Mouse (Mus musculus): ENCODE results near the gene Gbf1. TPM values are rescaled to one million over a fixed set of nuclear protein-coding genes. Genes with fewer than 3 reads are reported as not detected.

The Gbf1 gene
- polyA plus RNA-seq, 1 experiment from 2014 or later = 54.1 TPM

DNA sequence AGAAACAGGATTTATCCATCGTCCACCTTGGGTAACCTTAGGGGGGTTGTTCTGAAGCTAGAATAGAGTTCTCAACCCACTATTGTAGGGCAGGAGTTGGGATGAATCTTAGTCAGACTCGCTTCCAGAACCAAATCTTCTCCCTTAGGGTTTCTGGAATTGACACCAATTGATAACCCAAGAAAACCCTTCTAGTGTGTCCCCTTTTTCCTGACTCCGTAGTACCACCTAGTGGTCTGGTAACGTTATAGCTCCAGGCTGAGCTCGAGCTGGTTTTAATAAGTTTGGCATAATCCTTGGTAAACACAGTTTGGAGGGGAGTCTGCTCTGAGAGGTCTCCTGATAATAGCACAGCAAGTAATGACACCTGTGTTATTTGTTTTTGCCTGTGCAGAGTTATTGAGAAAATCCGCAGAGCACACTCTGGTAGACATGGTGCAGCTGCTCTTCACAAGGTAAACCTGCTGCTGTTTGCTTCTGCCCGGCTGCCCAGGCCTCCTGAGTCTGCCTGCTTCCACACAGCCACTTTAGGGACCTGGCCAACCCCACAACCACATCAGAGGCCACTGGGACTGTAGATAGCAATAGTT lies 101.9 kb downstream of the Gbf1 start:
- Histone ChIP-seq H3K4me3 (no peak overlapping the region), H3K4me1 (replicated peaks) (peaks cover 7% of the 10 kb centered on the region; the same call in 1 of the 2 replicates), H3K9me3 (replicated peaks) (no peaks in the 10 kb centered on the region), H3K9ac (no peak overlapping the region), H3K4me2 (no peak overlapping the region), H3K36me3 (peaks cover 54% of the 10 kb centered on the region), H3K27ac (ENCODE audit: poor library complexity, severe bottlenecking) (no peak overlapping the region), H3K27me3 (replicated peaks) (no peaks in the 10 kb centered on the region)
- WGBS = 40% methylated on average over 7 of the region's 7 CpGs
- no peak for ATAC-seq (ENCODE audit: insufficient number of reproducible peaks, low FRiP score)

DNA sequence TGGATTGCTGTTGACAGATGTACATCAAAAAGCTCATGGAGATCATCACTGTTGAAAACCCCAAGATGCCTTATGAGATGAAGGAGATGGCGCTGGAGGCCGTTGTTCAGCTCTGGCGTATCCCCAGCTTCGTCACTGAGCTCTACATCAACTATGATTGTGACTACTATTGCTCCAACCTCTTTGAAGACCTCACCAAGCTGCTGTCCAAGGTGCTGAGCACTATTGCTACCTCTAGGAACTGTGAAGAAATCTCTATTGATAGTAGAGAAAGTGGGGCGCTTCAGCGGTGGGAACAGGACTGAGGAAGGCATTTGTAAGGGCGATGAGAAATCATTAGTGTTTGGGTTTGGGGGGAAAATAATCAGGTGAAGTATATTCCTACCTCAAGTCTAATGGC lies 112.5 kb downstream of the Gbf1 start:
- Histone ChIP-seq H3K9ac (no peak overlapping the region), H3K4me3 (no peak overlapping the region), H3K9me3 (replicated peaks) (no peaks in the 10 kb centered on the region), H3K27me3 (replicated peaks) (no peaks in the 10 kb centered on the region), H3K27ac (ENCODE audit: poor library complexity, severe bottlenecking) (no peak overlapping the region), H3K36me3 (peaks cover 99% of the 10 kb centered on the region), H3K4me2 (no peak overlapping the region), H3K4me1 (replicated peaks) (no peaks in the 10 kb centered on the region)
- no peak for ATAC-seq (ENCODE audit: insufficient number of reproducible peaks, low FRiP score)
- 86% methylated on average over 7 of the region's 7 CpGs for WGBS

DNA sequence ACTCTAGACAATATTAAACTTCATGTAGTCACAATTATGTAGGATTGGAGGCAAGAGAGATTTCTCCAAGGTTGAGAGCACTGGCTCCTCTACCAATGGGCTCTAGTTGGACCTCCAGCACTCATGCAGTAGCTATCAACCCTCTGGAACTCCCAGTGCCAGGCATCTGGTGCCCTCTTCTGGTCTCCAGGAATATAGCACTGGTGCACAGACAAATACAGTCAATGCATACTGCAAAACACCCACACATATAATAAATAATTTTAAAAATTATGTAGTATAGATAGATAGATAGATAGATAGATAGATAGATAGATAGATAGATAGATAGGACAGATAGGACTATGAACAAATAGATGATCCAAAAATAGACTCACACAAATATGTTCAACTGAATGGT lies 123.0 kb downstream of the Gbf1 start:
- Histone ChIP-seq H3K9me3 (replicated peaks) (no peaks in the 10 kb centered on the region), H3K36me3 (peaks cover 80% of the 10 kb centered on the region), H3K4me1 (replicated peaks) (no peaks in the 10 kb centered on the region), H3K4me2 (no peak overlapping the region), H3K27me3 (replicated peaks) (no peaks in the 10 kb centered on the region), H3K9ac (no peak overlapping the region), H3K27ac (ENCODE audit: poor library complexity, severe bottlenecking) (no peak overlapping the region), H3K4me3 (no peak overlapping the region)
- ATAC-seq (ENCODE audit: insufficient number of reproducible peaks, low FRiP score) = no peak

DNA sequence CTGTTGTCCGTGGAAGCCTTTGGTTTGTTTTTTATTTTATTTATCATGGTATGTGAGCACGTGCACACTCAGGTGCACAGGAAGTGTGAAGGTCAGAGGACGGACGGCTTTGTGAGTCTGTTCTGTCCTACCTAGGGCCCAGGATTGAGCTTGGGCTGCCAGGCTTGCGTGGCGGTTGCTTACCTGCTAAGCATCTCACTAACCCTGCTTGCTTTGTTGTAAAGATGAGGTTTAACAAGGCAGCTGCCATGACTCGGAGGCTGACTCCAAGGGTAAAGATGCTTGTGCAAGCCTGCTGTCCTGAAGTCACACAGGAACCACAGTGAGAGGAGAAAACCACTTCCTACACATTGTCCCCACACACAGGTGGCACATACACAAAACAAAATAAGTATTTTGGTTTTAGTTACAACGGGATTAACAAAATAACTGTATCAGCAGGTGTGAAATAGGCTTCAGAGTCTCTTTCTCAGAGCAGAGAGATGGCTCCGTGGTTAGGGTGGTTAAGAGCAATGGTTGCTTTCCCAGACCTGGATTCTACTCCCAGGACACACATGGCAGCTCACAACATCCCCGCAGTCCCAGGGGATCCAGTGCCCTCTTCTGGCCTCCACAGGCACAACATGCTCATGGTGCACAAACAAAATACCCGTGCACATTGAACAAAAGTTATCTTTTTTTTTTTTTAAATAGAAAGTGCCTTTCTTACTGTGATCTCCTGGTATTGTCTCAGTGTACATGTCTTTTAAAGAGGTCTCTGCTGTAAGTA lies 130.0 kb downstream of the Gbf1 start:
- 89% methylated on average over 11 of the region's 11 CpGs for WGBS

GRCm38 (mm10) chr19:46284686-46285085 lies 132.4 kb downstream of the Gbf1 start:
- no peaks in the 10 kb centered on the region for H3K9me3 ChIP-seq (replicated peaks)
- peaks cover 76% of the 10 kb centered on the region for H3K36me3 ChIP-seq
- H3K9ac ChIP-seq = no peak overlapping the region
- no peaks in the 10 kb centered on the region for H3K4me1 ChIP-seq (replicated peaks)
- no peaks in the 10 kb centered on the region for H3K27me3 ChIP-seq (replicated peaks)
- H3K4me2 ChIP-seq = no peak overlapping the region
- H3K4me3 ChIP-seq = no peak overlapping the region
- no peak for ATAC-seq (ENCODE audit: insufficient number of reproducible peaks, low FRiP score)
- H3K27ac ChIP-seq (ENCODE audit: poor library complexity, severe bottlenecking) = no peak overlapping the region
- WGBS = 92% methylated on average over 4 of the region's 4 CpGs

More for the DNA sequence above, 130.0 kb downstream of the Gbf1 start:
- peaks cover 88% of the 10 kb centered on the region for H3K36me3 ChIP-seq
- no peak overlapping the region for H3K9ac ChIP-seq
- no peak overlapping the region for H3K4me3 ChIP-seq
- no peaks in the 10 kb centered on the region for H3K27me3 ChIP-seq (replicated peaks)
- no peak for ATAC-seq (ENCODE audit: insufficient number of reproducible peaks, low FRiP score)
- no peaks in the 10 kb centered on the region for H3K4me1 ChIP-seq (replicated peaks)
- H3K9me3 ChIP-seq (replicated peaks) = no peaks in the 10 kb centered on the region
- H3K4me2 ChIP-seq = no peak overlapping the region
- H3K27ac ChIP-seq (ENCODE audit: poor library complexity, severe bottlenecking) = no peak overlapping the region

GRCm38 (mm10) chr19:46285631-46286030 lies 133.3 kb downstream of the Gbf1 start:
- Histone ChIP-seq H3K4me2 (no peak overlapping the region), H3K9me3 (replicated peaks) (no peaks in the 10 kb centered on the region), H3K27ac (ENCODE audit: poor library complexity, severe bottlenecking) (no peak overlapping the region), H3K4me1 (replicated peaks) (no peaks in the 10 kb centered on the region), H3K9ac (no peak overlapping the region), H3K27me3 (replicated peaks) (no peaks in the 10 kb centered on the region), H3K4me3 (no peak overlapping the region), H3K36me3 (peaks cover 66% of the 10 kb centered on the region)
- no peak for ATAC-seq (ENCODE audit: insufficient number of reproducible peaks, low FRiP score)
- 87% methylated on average over 7 of the region's 7 CpGs for WGBS

- H3K9ac ChIP-seq = no peak overlapping the region
- no peak overlapping the region for H3K4me3 ChIP-seq
- no peaks in the 10 kb centered on the region for H3K9me3 ChIP-seq (replicated peaks)
- H3K36me3 ChIP-seq = peaks cover 63% of the 10 kb centered on the region
- H3K27ac ChIP-seq (ENCODE audit: poor library complexity, severe bottlenecking) = no peak overlapping the region
- no peak overlapping the region for H3K4me2 ChIP-seq
- WGBS = 91% methylated on average over 6 of the region's 6 CpGs
- H3K27me3 ChIP-seq (replicated peaks) = no peaks in the 10 kb centered on the region
- no peaks in the 10 kb centered on the region for H3K4me1 ChIP-seq (replicated peaks)
- no peak; the same call in 1 of the 2 replicates for ATAC-seq (ENCODE audit: insufficient number of reproducible peaks, low FRiP score)
Measured at GRCm38 (mm10) chr19:46286047-46286446, 133.7 kb downstream of the Gbf1 start.

GRCm38 (mm10) chr19:46286926-46287325 lies 134.6 kb downstream of the Gbf1 start:
- Histone ChIP-seq H3K4me3 (no peak overlapping the region), H3K36me3 (peaks cover 55% of the 10 kb centered on the region), H3K4me1 (replicated peaks) (no peaks in the 10 kb centered on the region), H3K27ac (ENCODE audit: poor library complexity, severe bottlenecking) (no peak overlapping the region), H3K27me3 (replicated peaks) (no peaks in the 10 kb centered on the region), H3K9me3 (replicated peaks) (no peaks in the 10 kb centered on the region), H3K9ac (no peak overlapping the region), H3K4me2 (no peak overlapping the region)
- 84% methylated on average over 3 of the region's 3 CpGs for WGBS
- ATAC-seq (ENCODE audit: insufficient number of reproducible peaks, low FRiP score) = no peak

- Histone ChIP-seq H3K4me1 (replicated peaks) (no peaks in the 10 kb centered on the region), H3K27me3 (replicated peaks) (peaks cover 2% of the 10 kb centered on the region; the same call in 1 of the 2 replicates), H3K9me3 (replicated peaks) (no peaks in the 10 kb centered on the region), H3K4me3 (no peak overlapping the region), H3K36me3 (peaks cover 48% of the 10 kb centered on the region), H3K4me2 (no peak overlapping the region), H3K9ac (no peak overlapping the region), H3K27ac (ENCODE audit: poor library complexity, severe bottlenecking) (no peak overlapping the region)
- 84% methylated on average over 3 of the region's 3 CpGs for WGBS
- no peak for ATAC-seq (ENCODE audit: insufficient number of reproducible peaks, low FRiP score)
Measured at GRCm38 (mm10) chr19:46287566-46287965, 135.3 kb downstream of the Gbf1 start.

GRCm38 (mm10) chr19:46290535-46291105 lies 138.3 kb downstream of the Gbf1 start:
- no peaks in the 10 kb centered on the region for H3K4me1 ChIP-seq (replicated peaks)
- ATAC-seq (ENCODE audit: insufficient number of reproducible peaks, low FRiP score) = no peak
- H3K27me3 ChIP-seq (replicated peaks) = peaks cover 12% of the 10 kb centered on the region
- no peak overlapping the region for H3K4me3 ChIP-seq
- no peak overlapping the region for H3K4me2 ChIP-seq
- H3K36me3 ChIP-seq = peaks cover 20% of the 10 kb centered on the region
- no peak overlapping the region for H3K9ac ChIP-seq
- H3K27ac ChIP-seq (ENCODE audit: poor library complexity, severe bottlenecking) = no peak overlapping the region
- H3K9me3 ChIP-seq (replicated peaks) = no peaks in the 10 kb centered on the region
- 56% methylated on average over 12 of the region's 12 CpGs for WGBS

DNA sequence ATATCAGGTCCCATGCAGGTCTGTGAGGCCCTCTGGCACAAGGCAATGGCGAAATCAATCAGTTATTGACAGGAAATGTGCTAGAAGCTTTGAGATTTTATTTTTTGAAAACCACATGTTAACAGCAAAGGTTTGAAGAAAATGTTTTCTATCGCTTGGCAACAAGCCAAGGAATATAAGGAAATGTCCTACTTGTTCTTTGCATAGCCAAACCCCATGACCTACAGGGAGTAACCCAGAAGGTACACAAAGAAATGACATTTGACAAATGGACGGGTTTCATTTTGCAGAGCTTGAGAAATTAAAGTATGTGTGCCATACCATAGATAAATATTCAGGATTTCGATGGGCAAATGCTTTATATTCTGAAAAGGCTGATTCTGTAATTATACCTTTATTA lies 144.6 kb downstream of the Gbf1 start:
- no peak overlapping the region for H3K4me3 ChIP-seq
- H3K36me3 ChIP-seq = no peaks in the 10 kb centered on the region
- H3K27ac ChIP-seq (ENCODE audit: poor library complexity, severe bottlenecking) = no peak overlapping the region
- no peak overlapping the region for H3K9ac ChIP-seq
- H3K4me1 ChIP-seq (replicated peaks) = no peaks in the 10 kb centered on the region
- no peak for ATAC-seq (ENCODE audit: insufficient number of reproducible peaks, low FRiP score)
- WGBS = 55% methylated on average over 4 of the region's 4 CpGs
- H3K27me3 ChIP-seq (replicated peaks) = peaks cover 12% of the 10 kb centered on the region
- no peak overlapping the region for H3K4me2 ChIP-seq
- no peaks in the 10 kb centered on the region for H3K9me3 ChIP-seq (replicated peaks)
